Mouse (Mus musculus) central nervous system, embryonic 11.5 days (tissue): ENCODE measurements around the gene Fcrl6. TPM values are rescaled to one million over a fixed set of nuclear protein-coding genes. Genes with fewer than 3 reads are reported as not detected.

Source experiments
- polyA plus RNA-seq: library from polyadenylated mRNA; depleted of rRNA; stranded (reverse); fragments of >200 nt; gene quantifications from 2 replicates; pipeline ENCODE4 v1.2.3, GENCODE M21; 2012; rRNA removed

Fcrl6 gene
- 0.36 TPM in 1 of 2 replicates, not detected in the other for polyA plus RNA-seq

GRCm38 (mm10) chr1:172602326-172602725, at the start of gene Fcrl6:
TSS of gene Fcrl6 (minus strand) at chr1:172602551.

GRCm38 (mm10) chr1:172632451-172633326, 30.3 kb upstream of the Fcrl6 start, which contains the start of gene Dusp23:
TSS of gene Dusp23 (minus strand) at chr1:172632962.

GRCm38 (mm10) chr1:172590385-172590784, 12.0 kb downstream of the Fcrl6 start, which contains the start of gene Slamf8:
TSS of gene Slamf8 (minus strand) at chr1:172590568.

GRCm38 (mm10) chr1:172555638-172556037, 46.7 kb downstream of the Fcrl6 start, which contains the start of gene Vsig8:
TSS of gene Vsig8 (plus strand) at chr1:172555938.

Other genes with a start within 250 kb of the Fcrl6 start
- gene Pigm, start 226.0 kb downstream of the Fcrl6 start, polyA plus RNA-seq = 10.0 and 17.0 TPM in 2 replicates
- 0.20 and 0.26 TPM in 2 replicates for gene Slamf9, start 127.2 kb downstream of the Fcrl6 start, polyA plus RNA-seq
- gene Igsf9, start 120.8 kb downstream of the Fcrl6 start, polyA plus RNA-seq = 111 and 126 TPM in 2 replicates
- gene Tagln2, start 102.5 kb downstream of the Fcrl6 start, polyA plus RNA-seq = 28.5 and 53.8 TPM in 2 replicates
- 1.7 and 2.2 TPM in 2 replicates for gene Cfap45, start 81.8 kb downstream of the Fcrl6 start, polyA plus RNA-seq
- 0.04 and 0.07 TPM in 2 replicates for gene Vsig8, start 46.6 kb downstream of the Fcrl6 start, polyA plus RNA-seq
- gene Slamf8, start 12.0 kb downstream of the Fcrl6 start, polyA plus RNA-seq = 0.02 and 0.06 TPM in 2 replicates
- gene Dusp23, start 30.4 kb upstream of the Fcrl6 start, polyA plus RNA-seq = 6.8 and 10.0 TPM in 2 replicates
- 0.12 and 0.35 TPM in 2 replicates for gene Crp, start 95.5 kb upstream of the Fcrl6 start, polyA plus RNA-seq